Comparison of ENCODE assay signal across 25 mouse cellular contexts in the genomic region with DNA sequence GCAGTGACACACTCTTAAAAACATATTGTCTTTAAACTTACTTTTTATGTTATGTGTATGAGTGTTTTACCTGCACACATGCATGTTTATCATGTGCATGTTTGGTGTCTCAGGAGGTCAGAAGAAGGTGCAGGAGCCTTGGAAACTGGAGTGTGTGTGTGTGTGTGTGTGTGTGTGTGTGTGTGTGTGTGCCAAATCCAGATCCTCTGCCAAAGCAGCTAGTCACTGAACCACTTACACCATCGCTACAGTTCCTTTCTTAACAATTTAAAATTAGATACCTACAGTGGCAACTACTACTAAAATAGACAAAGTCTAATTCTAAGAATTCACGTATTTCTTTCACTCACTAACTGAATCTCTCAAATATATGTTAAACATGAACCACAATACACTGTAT.
"Had no signal": no experiment of that assay in that cellular context is flagged by ENCODE, and none has a peak within 500 bp of the region (broad histone marks: within the 10 kb centered on the region; RNA-seq: fewer than 3 reads in every experiment).

No protein-coding gene starts in this region.

- ATAC-seq: hindbrain, embryonic 16.5 days; inflammation-experienced regulatory T-cells, adult 6 months; intestine, embryonic 15.5 days; intestine, postnatal 0 days had no signal

- H3K4me3 ChIP-seq: gastrocnemius, adult 2 months; heart, embryonic 10.5 days; heart, embryonic 12.5 days; hindbrain, embryonic 10.5 days; hindbrain, embryonic 12.5 days; intestine, embryonic 15.5 days; limb, embryonic 10.5 days; limb, embryonic 12.5 days; liver, embryonic 13.5 days; liver, embryonic 15.5 days had no signal

- DNase-seq: gastrocnemius, adult 2 months; gastrocnemius, postnatal 10 days; gastrocnemius, postnatal 25 days; heart, adult 18-20 months; heart, postnatal 10 days; heart, postnatal 4 days; kidney, adult 18-20 months; kidney, adult 8-10 months; kidney, postnatal 10 days; kidney, postnatal 25 days; kidney, postnatal 4 days; liver; liver, embryonic 13.5 days had no signal

- H3K27ac ChIP-seq: gastrocnemius, adult 2 months; heart, embryonic 10.5 days; hindbrain, embryonic 10.5 days; hindbrain, embryonic 12.5 days; hindbrain, embryonic 14.5 days; intestine, embryonic 15.5 days; limb, embryonic 10.5 days; limb, embryonic 12.5 days; liver, embryonic 13.5 days; liver, embryonic 15.5 days had no signal
